Mouse (Mus musculus): Measurements from ENCODE around the gene Pid1. TPM values are rescaled to one million over a fixed set of nuclear protein-coding genes. Genes with fewer than 3 reads are reported as not detected.

The Pid1 gene
- 0.94 TPM for polyA plus RNA-seq (2017; shearing (Covaris generic))

DNA sequence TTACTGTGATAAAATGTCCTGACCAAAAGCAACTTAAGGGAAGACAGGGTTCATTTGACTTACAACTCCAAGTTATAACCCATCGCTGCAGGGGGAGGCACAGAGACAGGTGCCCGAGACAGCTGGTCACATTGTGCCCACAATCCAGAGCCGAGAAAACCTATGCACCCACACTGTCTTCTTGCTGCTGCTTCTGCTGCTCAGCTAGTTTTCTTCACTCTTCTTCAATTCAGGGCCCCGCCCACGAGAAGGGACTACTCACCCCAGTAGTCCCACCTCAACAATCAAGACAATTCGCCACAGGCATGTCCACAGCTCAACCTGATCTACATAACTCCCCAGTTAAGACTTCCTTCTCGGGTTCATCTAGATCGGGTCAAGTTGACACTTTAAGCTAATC is at the start of gene Pid1:
Gene Pid1, minus strand, starts transcription at position 214 of the 400 bp plus-strand sequence.

